Mouse (Mus musculus) neural tube, embryonic 11.5 days (tissue): ENCODE measurements around the gene Gprin3. TPM values are rescaled to one million over a fixed set of nuclear protein-coding genes. Genes with fewer than 3 reads are reported as not detected.

ENCODE experiments used
- ATAC-seq: fragments of 200-750 bp; cut with Nextera tagmentation; 2 replicates; pipeline ENCODE4 v1.8.0; 2017; ENCODE audit warnings: moderate number of reproducible peaks, mild to moderate bottlenecking, moderate TSS enrichment, moderate library complexity; ENCODE audit not compliant: insufficient read depth, low FRiP score, low TSS enrichment
- DNase-seq: peaks from one replicate; pipeline ENCODE4 v3.0.0-alpha.2; 2015; ENCODE audit warnings: low spot score
- H3K27ac ChIP-seq: fragments of 300-500 bp; sonication (generic); 2 replicates; pipeline ENCODE4 v1.5.1; 2014; ENCODE audit warnings: low read depth, mild to moderate bottlenecking, low read length
- H3K27me3 ChIP-seq: fragments of 300-500 bp; sonication (generic); 2 replicates; pipeline ENCODE4 v1.6.1; 2014; ENCODE audit warnings: mild to moderate bottlenecking, low read length, mixed read lengths; ENCODE audit not compliant: control insufficient read depth, insufficient read depth
- H3K36me3 ChIP-seq: fragments of 300-500 bp; sonication (generic); 2 replicates; pipeline ENCODE4 v1.6.1; 2014; ENCODE audit warnings: mild to moderate bottlenecking, low read length, moderate library complexity, mixed read lengths; ENCODE audit not compliant: control insufficient read depth, insufficient read depth
- H3K4me1 ChIP-seq: fragments of 300-500 bp; sonication (generic); 2 replicates; pipeline ENCODE4 v1.6.1; 2014; ENCODE audit warnings: low read length, mixed read lengths; ENCODE audit not compliant: control insufficient read depth, insufficient read depth
- H3K4me2 ChIP-seq: fragments of 300-500 bp; sonication (generic); 2 replicates; pipeline ENCODE4 v1.6.1; 2014; ENCODE audit warnings: low read depth, mild to moderate bottlenecking, moderate library complexity
- H3K4me3 ChIP-seq: fragments of 300-500 bp; sonication (generic); 2 replicates; pipeline ENCODE4 v1.5.1; 2014; ENCODE audit warnings: low read depth, low read length
- H3K9ac ChIP-seq: fragments of 300-500 bp; sonication (generic); 2 replicates; pipeline ENCODE4 v1.6.1; 2014; ENCODE audit warnings: mild to moderate bottlenecking, low read length
- H3K9me3 ChIP-seq: fragments of 300-500 bp; sonication (generic); 2 replicates; pipeline ENCODE4 v1.6.1; 2016; ENCODE audit warnings: low read length; ENCODE audit not compliant: control insufficient read depth
- WGBS: fragments of 180-500 bp; shearing (Covaris S2); extraction: QIAGEN DNeasy Blood & Tissue Kit; methylation state at CpG from one replicate; pipeline ENCODE4 v1.1.7; 2014; 5-methylcytosine and 5-hydroxymethylcytosine counted together
- polyA plus RNA-seq: library from polyadenylated mRNA; unstranded; fragments of >200 nt; fragmentation: Nextera tagmentation; extraction: Ambion mirVana; gene quantifications from 2 replicates; pipeline ENCODE4 v1.2.1, GENCODE M21; 2014

The Gprin3 gene
- polyA plus RNA-seq = 0.23 and 0.25 TPM in 2 replicates

GRCm38 (mm10) chr6:59425824-59426533 lies at the start of gene Gprin3:
TSS of gene Gprin3 (minus strand) at chr6:59426294.
- H3K27me3 ChIP-seq = no peaks in the 10 kb centered on the region
- no peak within 1 kb of the TSS for H3K27ac ChIP-seq
- H3K9ac ChIP-seq = peak within 1 kb of the TSS; percentile 37
- no peaks in the 10 kb centered on the region for H3K9me3 ChIP-seq
- ATAC-seq (peak; percentile 84), DNase-seq (peak; percentile 78)
- 8% methylated on average over 34 of the region's 34 CpGs for WGBS
- peak within 1 kb of the TSS; percentile 66 for H3K4me2 ChIP-seq
- H3K4me1 ChIP-seq = no peaks in the 10 kb centered on the region
- H3K36me3 ChIP-seq = no peaks in the 10 kb centered on the region
- H3K4me3 ChIP-seq = peak within 1 kb of the TSS; percentile 32

- Histone ChIP-seq H3K4me1 (no peaks in the 10 kb centered on the region), H3K9me3 (no peaks in the 10 kb centered on the region), H3K4me2 (no peak overlapping the region), H3K4me3 (no peak overlapping the region), H3K9ac (no peak overlapping the region), H3K27ac (no peak overlapping the region), H3K27me3 (no peaks in the 10 kb centered on the region), H3K36me3 (no peaks in the 10 kb centered on the region)
- no peak for DNase-seq
- no peak for ATAC-seq
Observed at GRCm38 (mm10) chr6:59458861-59459260, 32.8 kb upstream of the Gprin3 start.

- Histone ChIP-seq H3K27ac (no peak overlapping the region), H3K27me3 (no peaks in the 10 kb centered on the region), H3K4me1 (no peaks in the 10 kb centered on the region), H3K9ac (no peak overlapping the region), H3K4me2 (no peak overlapping the region), H3K36me3 (no peaks in the 10 kb centered on the region), H3K9me3 (no peaks in the 10 kb centered on the region), H3K4me3 (no peak overlapping the region)
- DNase-seq (no peak), ATAC-seq (no peak)
- WGBS = 82% methylated on average over 1 of the region's 1 CpGs
Observed at GRCm38 (mm10) chr6:59456116-59456515, 30.0 kb upstream of the Gprin3 start.

GRCm38 (mm10) chr6:59451348-59451747 lies 25.3 kb upstream of the Gprin3 start:
- no peak overlapping the region for H3K9ac ChIP-seq
- no peak overlapping the region for H3K27ac ChIP-seq
- no peak for ATAC-seq
- no peak overlapping the region for H3K4me3 ChIP-seq
- H3K4me1 ChIP-seq = no peaks in the 10 kb centered on the region
- H3K9me3 ChIP-seq = no peaks in the 10 kb centered on the region
- H3K4me2 ChIP-seq = no peak overlapping the region
- 85% methylated on average over 3 of the region's 3 CpGs for WGBS
- H3K36me3 ChIP-seq = no peaks in the 10 kb centered on the region
- no peak for DNase-seq
- no peaks in the 10 kb centered on the region for H3K27me3 ChIP-seq

- Histone ChIP-seq H3K27ac (no peak overlapping the region), H3K4me3 (no peak overlapping the region), H3K36me3 (no peaks in the 10 kb centered on the region), H3K4me2 (no peak overlapping the region), H3K9ac (no peak overlapping the region), H3K27me3 (no peaks in the 10 kb centered on the region), H3K4me1 (no peaks in the 10 kb centered on the region), H3K9me3 (no peaks in the 10 kb centered on the region)
- ATAC-seq = no peak
- no peak for DNase-seq
- WGBS = 87% methylated on average over 3 of the region's 3 CpGs
Observed at GRCm38 (mm10) chr6:59445101-59445503, 19.0 kb upstream of the Gprin3 start.

- no peaks in the 10 kb centered on the region for H3K4me1 ChIP-seq
- ATAC-seq (no peak), DNase-seq (no peak)
- H3K4me3 ChIP-seq = no peak overlapping the region
- H3K36me3 ChIP-seq = no peaks in the 10 kb centered on the region
- H3K27me3 ChIP-seq = no peaks in the 10 kb centered on the region
- H3K9me3 ChIP-seq = no peaks in the 10 kb centered on the region
- no peak overlapping the region for H3K4me2 ChIP-seq
- no peak overlapping the region for H3K9ac ChIP-seq
- H3K27ac ChIP-seq = no peak overlapping the region
- WGBS = 69% methylated on average over 3 of the region's 3 CpGs
Observed at GRCm38 (mm10) chr6:59435906-59436305, 9.8 kb upstream of the Gprin3 start.

DNA sequence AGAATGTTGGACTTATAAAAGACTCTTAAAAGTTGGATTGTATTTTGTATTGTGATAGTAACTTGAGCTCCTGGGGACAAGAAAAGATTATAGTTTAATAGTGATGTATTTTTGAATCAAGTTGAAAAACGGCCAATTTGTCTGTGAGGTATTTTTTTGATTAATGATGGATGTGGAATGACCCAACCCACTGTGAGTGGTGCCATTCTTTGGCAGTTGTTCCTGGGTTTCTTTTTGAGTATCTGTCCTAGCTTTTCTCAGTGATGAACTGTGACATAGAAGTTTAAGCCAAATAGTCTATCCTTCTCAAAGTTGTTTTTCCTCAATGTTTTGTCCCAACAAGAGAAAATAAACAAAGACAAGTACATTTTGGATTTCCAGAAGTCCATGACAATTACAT lies 7.0 kb upstream of the Gprin3 start:
- no peak overlapping the region for H3K4me3 ChIP-seq
- DNase-seq (no peak), ATAC-seq (no peak)
- H3K9ac ChIP-seq = no peak overlapping the region
- H3K4me2 ChIP-seq = no peak overlapping the region
- no peaks in the 10 kb centered on the region for H3K9me3 ChIP-seq
- no peaks in the 10 kb centered on the region for H3K27me3 ChIP-seq
- no peaks in the 10 kb centered on the region for H3K4me1 ChIP-seq
- H3K36me3 ChIP-seq = no peaks in the 10 kb centered on the region
- no peak overlapping the region for H3K27ac ChIP-seq
- WGBS = 72% methylated on average over 1 of the region's 1 CpGs

DNA sequence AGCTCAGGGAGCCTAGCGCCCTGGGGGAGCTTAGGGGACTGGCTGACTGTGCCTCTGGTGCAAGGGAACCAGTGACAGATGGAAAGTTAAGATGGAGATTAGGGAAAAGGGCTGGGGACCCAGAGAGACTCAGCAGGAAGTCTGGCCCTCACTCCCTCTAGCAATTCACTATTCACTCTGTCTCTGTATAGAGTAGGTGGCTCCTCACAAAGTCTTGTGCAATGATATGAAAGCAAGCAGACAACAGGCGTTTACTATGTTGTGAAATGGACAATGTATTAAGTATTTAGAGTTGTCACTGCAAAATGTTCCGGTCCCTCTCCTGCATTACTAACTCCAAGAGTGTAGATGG lies 416 bp upstream of the Gprin3 start:
- DNase-seq (no peak), ATAC-seq (peak; percentile 62; the same call in 1 of the 2 replicates)
- Histone ChIP-seq H3K27ac (no peak overlapping the region), H3K4me1 (no peaks in the 10 kb centered on the region), H3K27me3 (no peaks in the 10 kb centered on the region), H3K4me2 (peak overlapping the region; percentile 66), H3K9me3 (no peaks in the 10 kb centered on the region), H3K36me3 (no peaks in the 10 kb centered on the region), H3K9ac (peak overlapping the region; percentile 37), H3K4me3 (peak overlapping the region; percentile 32)
- WGBS = 45% methylated on average over 3 of the region's 3 CpGs

DNA sequence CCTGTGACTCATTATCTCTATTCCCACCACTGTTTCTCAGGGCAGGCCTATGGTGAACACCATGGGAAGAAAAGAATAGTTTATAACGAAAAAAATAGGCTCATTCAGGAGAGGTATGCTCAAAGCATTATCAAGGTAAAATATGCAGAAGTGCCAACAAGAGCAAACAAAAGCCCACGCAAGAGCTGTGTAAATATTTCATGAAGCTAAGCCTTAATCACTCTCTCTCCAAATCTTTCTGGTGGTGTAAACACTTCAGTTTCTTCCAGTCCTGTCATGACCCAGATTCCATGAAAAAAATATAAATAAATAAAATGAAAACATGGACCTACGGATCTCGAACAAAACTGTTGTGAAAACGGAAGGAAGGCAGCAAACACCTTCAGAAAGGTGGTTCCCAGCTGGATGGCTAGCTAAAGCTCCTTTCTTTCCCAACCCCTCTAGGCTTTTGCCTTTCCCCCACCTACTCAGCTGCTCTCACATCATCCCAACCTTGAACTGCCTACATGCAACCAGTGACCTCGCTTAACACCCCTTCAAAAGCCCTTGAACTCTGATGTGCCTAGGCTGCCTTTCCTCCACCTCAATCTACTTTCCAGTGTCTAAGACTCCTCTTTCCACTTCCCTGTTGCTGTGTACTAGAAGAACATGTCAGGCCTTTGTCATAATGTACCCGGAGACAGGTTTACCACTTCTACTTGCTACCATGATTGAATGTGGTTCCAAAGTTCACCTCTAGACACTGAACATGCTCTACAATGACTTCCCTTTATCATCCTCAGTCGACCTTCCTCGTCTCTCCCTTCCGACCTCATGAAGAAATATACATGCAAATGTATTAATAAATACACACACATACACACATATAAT lies 988 bp downstream of the Gprin3 start:
- H3K9ac ChIP-seq = no peak overlapping the region
- no peak overlapping the region for H3K4me3 ChIP-seq
- ATAC-seq = no peak
- H3K36me3 ChIP-seq = no peaks in the 10 kb centered on the region
- DNase-seq = no peak
- no peak overlapping the region for H3K27ac ChIP-seq
- H3K4me1 ChIP-seq = no peaks in the 10 kb centered on the region
- no peak overlapping the region for H3K4me2 ChIP-seq
- 77% methylated on average over 10 of the region's 10 CpGs for WGBS
- no peaks in the 10 kb centered on the region for H3K27me3 ChIP-seq
- H3K9me3 ChIP-seq = no peaks in the 10 kb centered on the region
